Mouse (Mus musculus) intestine, embryonic 14.5 days (tissue): ENCODE results near the gene Ptprm. TPM values are rescaled to one million over a fixed set of nuclear protein-coding genes. Genes with fewer than 3 reads are reported as not detected.

ENCODE experiments used
- ATAC-seq: fragments of 200-750 bp; cut with Nextera tagmentation; replicated peaks from 2 replicates; pipeline ENCODE4 v1.8.0; 2017; ENCODE audit warnings: low read depth, moderate number of reproducible peaks, moderate TSS enrichment, moderate library complexity; ENCODE audit not compliant: low FRiP score, low TSS enrichment
- DNase-seq: peaks from one replicate; pipeline ENCODE4 v3.0.0-alpha.2; 2018; ENCODE audit warnings: low spot score
- H3K27ac ChIP-seq: fragments of 300-500 bp; sonication (generic); 2 replicates; pipeline ENCODE4 v1.5.1; 2014; ENCODE audit warnings: low read depth, mild to moderate bottlenecking, control low read depth
- H3K27me3 ChIP-seq: fragments of 300-500 bp; sonication (generic); replicated peaks from 2 replicates; pipeline ENCODE4 v1.6.1; 2014; ENCODE audit warnings: low read length, control low read depth; ENCODE audit not compliant: control insufficient read depth, insufficient read depth
- H3K36me3 ChIP-seq: fragments of 300-500 bp; sonication (generic); 2 replicates; pipeline ENCODE4 v1.6.1; 2014; ENCODE audit warnings: low read length, control low read depth; ENCODE audit not compliant: control insufficient read depth, insufficient read depth
- H3K4me1 ChIP-seq: fragments of 300-500 bp; sonication (generic); replicated peaks from 2 replicates; pipeline ENCODE4 v1.6.1; 2014; ENCODE audit warnings: low read length, control low read depth, mixed read lengths; ENCODE audit not compliant: control insufficient read depth, insufficient read depth
- H3K4me2 ChIP-seq: fragments of 300-500 bp; sonication (generic); 2 replicates; pipeline ENCODE4 v1.6.1; 2014; ENCODE audit warnings: low read length
- H3K4me3 ChIP-seq: fragments of 300-500 bp; sonication (generic); 2 replicates; pipeline ENCODE4 v1.5.1; 2014; ENCODE audit warnings: low read depth, low read length, control low read depth, mixed read lengths
- H3K9ac ChIP-seq: fragments of 300-500 bp; sonication (generic); 2 replicates; pipeline ENCODE4 v1.6.1; 2014; ENCODE audit warnings: mild to moderate bottlenecking, low read length
- H3K9me3 ChIP-seq: fragments of 300-500 bp; sonication (generic); 2 replicates; pipeline ENCODE4 v1.6.1; 2016; ENCODE audit warnings: low read length, control low read depth; ENCODE audit not compliant: control insufficient read depth
- WGBS: fragments of 180-500 bp; shearing (Covaris S2); extraction: QIAGEN DNeasy Blood & Tissue Kit; methylation state at CpG from one replicate; pipeline ENCODE4 v1.1.7; 2014; 5-methylcytosine and 5-hydroxymethylcytosine counted together
- polyA plus RNA-seq: library from polyadenylated mRNA; unstranded; fragments of >200 nt; fragmentation: Nextera tagmentation; extraction: Ambion mirVana; gene quantifications from 2 replicates; pipeline ENCODE4 v1.2.1, GENCODE M21; 2014

The Ptprm gene
- polyA plus RNA-seq, 1 experiment from 2014 or later, result 15.9 TPM

GRCm38 (mm10) chr17:67071231-67072009, 282.8 kb downstream of the Ptprm start:
- H3K9me3 ChIP-seq, result no peaks in the 10 kb centered on the region
- no peak overlapping the region for H3K9ac ChIP-seq
- no peak for DNase-seq
- no peak for ATAC-seq
- no peak overlapping the region for H3K4me2 ChIP-seq
- H3K27me3 ChIP-seq, result no peaks in the 10 kb centered on the region
- H3K4me3 ChIP-seq, result no peak overlapping the region
- no peaks in the 10 kb centered on the region; the same call in 1 of the 2 replicates for H3K4me1 ChIP-seq
- WGBS, result 86% methylated on average over 7 of the region's 7 CpGs
- H3K27ac ChIP-seq, result no peak overlapping the region
- no peaks in the 10 kb centered on the region for H3K36me3 ChIP-seq

GRCm38 (mm10) chr17:67063611-67064010, 290.6 kb downstream of the Ptprm start:
- no peaks in the 10 kb centered on the region for H3K27me3 ChIP-seq
- H3K4me1 ChIP-seq, result no peaks in the 10 kb centered on the region
- H3K4me2 ChIP-seq, result no peak overlapping the region
- WGBS, result 77% methylated on average over 5 of the region's 5 CpGs
- H3K36me3 ChIP-seq, result no peaks in the 10 kb centered on the region
- no peaks in the 10 kb centered on the region for H3K9me3 ChIP-seq
- no peak for ATAC-seq
- H3K4me3 ChIP-seq, result no peak overlapping the region
- DNase-seq, result peak; percentile 38
- no peak overlapping the region for H3K9ac ChIP-seq
- no peak overlapping the region for H3K27ac ChIP-seq

- WGBS, result 88% methylated on average over 6 of the region's 6 CpGs
- Histone ChIP-seq H3K9ac (no peak overlapping the region), H3K27ac (no peak overlapping the region), H3K9me3 (no peaks in the 10 kb centered on the region), H3K36me3 (no peaks in the 10 kb centered on the region), H3K4me1 (no peaks in the 10 kb centered on the region), H3K4me2 (no peak overlapping the region), H3K4me3 (no peak overlapping the region), H3K27me3 (no peaks in the 10 kb centered on the region)
- no peak for DNase-seq
- ATAC-seq, result no peak
Observed at GRCm38 (mm10) chr17:67055681-67056080, 298.6 kb downstream of the Ptprm start.

GRCm38 (mm10) chr17:67054202-67054601, 300.1 kb downstream of the Ptprm start:
- Histone ChIP-seq H3K27ac (no peak overlapping the region), H3K4me2 (no peak overlapping the region), H3K36me3 (no peaks in the 10 kb centered on the region), H3K27me3 (no peaks in the 10 kb centered on the region), H3K9me3 (no peaks in the 10 kb centered on the region), H3K4me3 (no peak overlapping the region), H3K9ac (no peak overlapping the region), H3K4me1 (no peaks in the 10 kb centered on the region)
- 95% methylated on average over 10 of the region's 10 CpGs for WGBS
- ATAC-seq (no peak), DNase-seq (no peak)

GRCm38 (mm10) chr17:67052624-67053314, 301.5 kb downstream of the Ptprm start:
- H3K27me3 ChIP-seq, result no peaks in the 10 kb centered on the region
- no peaks in the 10 kb centered on the region for H3K4me1 ChIP-seq
- 73% methylated on average over 11 of the region's 11 CpGs for WGBS
- no peak overlapping the region for H3K27ac ChIP-seq
- no peaks in the 10 kb centered on the region for H3K36me3 ChIP-seq
- H3K4me2 ChIP-seq, result no peak overlapping the region
- H3K9ac ChIP-seq, result no peak overlapping the region
- ATAC-seq, result no peak
- H3K9me3 ChIP-seq, result no peaks in the 10 kb centered on the region
- DNase-seq, result no peak
- H3K4me3 ChIP-seq, result no peak overlapping the region

GRCm38 (mm10) chr17:67047697-67048096, 306.6 kb downstream of the Ptprm start:
- Histone ChIP-seq H3K4me3 (no peak overlapping the region), H3K4me2 (no peak overlapping the region), H3K27ac (no peak overlapping the region), H3K4me1 (no peaks in the 10 kb centered on the region), H3K36me3 (no peaks in the 10 kb centered on the region), H3K9me3 (no peaks in the 10 kb centered on the region), H3K27me3 (no peaks in the 10 kb centered on the region), H3K9ac (no peak overlapping the region)
- DNase-seq (peak; percentile 43), ATAC-seq (no peak)
- WGBS, result 67% methylated on average over 4 of the region's 4 CpGs

- Histone ChIP-seq H3K4me1 (no peaks in the 10 kb centered on the region), H3K27ac (no peak overlapping the region), H3K36me3 (no peaks in the 10 kb centered on the region), H3K9ac (no peak overlapping the region), H3K27me3 (no peaks in the 10 kb centered on the region), H3K4me2 (no peak overlapping the region), H3K9me3 (no peaks in the 10 kb centered on the region), H3K4me3 (no peak overlapping the region)
- no peak for DNase-seq
- ATAC-seq, result no peak
- WGBS, result 68% methylated on average over 6 of the region's 6 CpGs
Observed at GRCm38 (mm10) chr17:67038558-67038957, 315.7 kb downstream of the Ptprm start.

- ATAC-seq (no peak), DNase-seq (no peak)
- no peak overlapping the region for H3K4me3 ChIP-seq
- WGBS, result 88% methylated on average over 3 of the region's 3 CpGs
- H3K27ac ChIP-seq, result no peak overlapping the region
- H3K9ac ChIP-seq, result no peak overlapping the region
- H3K36me3 ChIP-seq, result no peaks in the 10 kb centered on the region
- H3K9me3 ChIP-seq, result no peaks in the 10 kb centered on the region
- H3K4me1 ChIP-seq, result no peaks in the 10 kb centered on the region
- no peak overlapping the region for H3K4me2 ChIP-seq
- no peaks in the 10 kb centered on the region for H3K27me3 ChIP-seq
Observed at GRCm38 (mm10) chr17:67033547-67033946, 320.7 kb downstream of the Ptprm start.

GRCm38 (mm10) chr17:67032021-67032420, 322.2 kb downstream of the Ptprm start:
- Histone ChIP-seq H3K9ac (no peak overlapping the region), H3K4me3 (no peak overlapping the region), H3K9me3 (no peaks in the 10 kb centered on the region), H3K4me2 (no peak overlapping the region), H3K36me3 (no peaks in the 10 kb centered on the region), H3K27ac (no peak overlapping the region), H3K27me3 (no peaks in the 10 kb centered on the region), H3K4me1 (no peaks in the 10 kb centered on the region)
- ATAC-seq (no peak), DNase-seq (no peak)
- WGBS, result 68% methylated on average over 6 of the region's 6 CpGs
